Mouse (Mus musculus) midbrain, embryonic 16.5 days (tissue): ENCODE measurements around the gene Brat1. TPM values are rescaled to one million over a fixed set of nuclear protein-coding genes. Genes with fewer than 3 reads are reported as not detected.
A peak's percentile ranks its signal among the peaks of the same experiment; 100 is the strongest.

ENCODE experiments used
- ATAC-seq: fragments of 200-750 bp; cut with Nextera tagmentation; 2 replicates; pipeline ENCODE4 v1.8.0; 2017; ENCODE audit warnings: moderate TSS enrichment
- H3K27ac ChIP-seq: fragments of 300-500 bp; sonication (generic); 2 replicates; pipeline ENCODE4 v1.5.1; 2014; ENCODE audit warnings: mild to moderate bottlenecking, low read length, mixed read lengths
- H3K27me3 ChIP-seq: fragments of 300-500 bp; sonication (generic); 2 replicates; pipeline ENCODE4 v1.6.1; 2014; ENCODE audit warnings: low read depth, low read length, mixed read lengths; ENCODE audit not compliant: control insufficient read depth, insufficient read depth
- H3K36me3 ChIP-seq: fragments of 300-500 bp; sonication (generic); 2 replicates; pipeline ENCODE4 v1.6.1; 2014; ENCODE audit warnings: mild to moderate bottlenecking, low read length, moderate library complexity, mixed read lengths; ENCODE audit not compliant: control insufficient read depth, insufficient read depth
- H3K4me1 ChIP-seq: fragments of 300-500 bp; sonication (generic); 2 replicates; pipeline ENCODE4 v1.6.1; 2014; ENCODE audit warnings: mild to moderate bottlenecking, low read length, mixed read lengths; ENCODE audit not compliant: control insufficient read depth, insufficient read depth
- H3K4me2 ChIP-seq: fragments of 300-500 bp; sonication (generic); 2 replicates; pipeline ENCODE4 v1.6.1; 2014; ENCODE audit warnings: mild to moderate bottlenecking, low read length, mixed read lengths
- H3K4me3 ChIP-seq: fragments of 300-500 bp; sonication (generic); 2 replicates; pipeline ENCODE4 v1.5.1; 2014; ENCODE audit warnings: low read depth, mild to moderate bottlenecking, low read length, moderate library complexity, mixed read lengths
- H3K9ac ChIP-seq: fragments of 300-500 bp; sonication (generic); 2 replicates; pipeline ENCODE4 v1.6.1; 2014; ENCODE audit warnings: low read depth, low read length, mixed read lengths
- H3K9me3 ChIP-seq: fragments of 300-500 bp; sonication (generic); replicated peaks from 2 replicates; pipeline ENCODE4 v1.6.1; 2014; ENCODE audit warnings: mild to moderate bottlenecking, low read length, mixed read lengths; ENCODE audit not compliant: control insufficient read depth, poor library complexity, severe bottlenecking
- WGBS: fragments of 180-500 bp; shearing (Covaris S2); extraction: QIAGEN DNeasy Blood & Tissue Kit; methylation state at CpG from one replicate; pipeline ENCODE4 v1.1.7; 2014; 5-methylcytosine and 5-hydroxymethylcytosine counted together
- polyA plus RNA-seq: library from polyadenylated mRNA; unstranded; fragments of >200 nt; fragmentation: Nextera tagmentation; extraction: Ambion mirVana; gene quantifications from 2 replicates; pipeline ENCODE4 v1.2.1, GENCODE M21; 2015

Brat1 gene
- polyA plus RNA-seq, 1 experiment from 2014 or later: 24.8 TPM

DNA sequence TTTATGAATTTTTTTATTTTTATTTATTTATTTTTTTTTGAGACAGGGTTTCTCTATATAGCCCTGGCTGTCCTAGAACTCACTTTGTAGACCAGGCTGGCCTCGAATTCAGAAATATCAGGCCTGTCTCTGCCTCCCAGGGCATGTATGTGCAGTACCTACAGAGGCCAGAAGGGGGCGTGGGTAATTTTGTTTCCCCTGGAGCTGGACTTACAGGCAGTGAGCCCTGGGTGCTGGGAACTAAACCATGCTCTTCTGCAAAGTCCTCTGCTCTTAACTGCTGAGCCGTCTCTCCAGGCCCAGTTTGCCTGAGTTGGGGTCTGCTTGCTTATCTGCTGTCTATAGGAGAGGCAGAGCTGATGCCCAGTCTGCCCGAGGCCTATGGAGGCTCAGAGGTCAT is 27.4 kb downstream of the Brat1 start:
- no peak overlapping the region for H3K9ac ChIP-seq
- ATAC-seq: no peak
- no peak overlapping the region for H3K4me3 ChIP-seq
- 62% methylated on average over 4 of the region's 4 CpGs for WGBS
- no peaks in the 10 kb centered on the region for H3K36me3 ChIP-seq
- H3K9me3 ChIP-seq: no peaks in the 10 kb centered on the region
- H3K4me1 ChIP-seq: no peaks in the 10 kb centered on the region; the same call in 1 of the 2 replicates
- H3K27me3 ChIP-seq: peaks cover 19% of the 10 kb centered on the region
- no peak overlapping the region for H3K27ac ChIP-seq
- H3K4me2 ChIP-seq: no peak overlapping the region

DNA sequence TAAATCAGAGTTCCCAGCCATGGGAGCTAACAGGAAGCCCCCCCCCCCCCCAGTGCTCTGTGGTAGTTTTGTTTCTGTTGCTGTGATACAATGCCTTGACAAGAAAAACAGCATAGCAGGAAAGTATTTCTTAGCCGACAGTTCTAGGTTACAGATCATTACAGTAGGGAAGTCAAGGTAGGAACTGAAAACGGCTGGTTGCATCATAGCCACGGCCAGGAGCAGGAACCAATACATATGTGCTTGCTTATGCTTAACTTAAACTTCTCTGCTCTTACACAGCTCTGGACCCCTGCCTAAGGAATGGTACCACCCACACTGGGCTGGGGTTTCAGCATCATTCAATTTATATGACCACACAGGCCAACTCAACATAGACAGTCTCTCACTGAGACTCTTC is 28.5 kb downstream of the Brat1 start:
- Histone ChIP-seq H3K36me3 (no peaks in the 10 kb centered on the region), H3K27me3 (peaks cover 20% of the 10 kb centered on the region), H3K9ac (no peak overlapping the region), H3K9me3 (no peaks in the 10 kb centered on the region), H3K27ac (no peak overlapping the region), H3K4me2 (no peak overlapping the region), H3K4me3 (no peak overlapping the region), H3K4me1 (no peaks in the 10 kb centered on the region; the same call in 1 of the 2 replicates)
- 81% methylated on average over 3 of the region's 3 CpGs for WGBS
- no peak for ATAC-seq

DNA sequence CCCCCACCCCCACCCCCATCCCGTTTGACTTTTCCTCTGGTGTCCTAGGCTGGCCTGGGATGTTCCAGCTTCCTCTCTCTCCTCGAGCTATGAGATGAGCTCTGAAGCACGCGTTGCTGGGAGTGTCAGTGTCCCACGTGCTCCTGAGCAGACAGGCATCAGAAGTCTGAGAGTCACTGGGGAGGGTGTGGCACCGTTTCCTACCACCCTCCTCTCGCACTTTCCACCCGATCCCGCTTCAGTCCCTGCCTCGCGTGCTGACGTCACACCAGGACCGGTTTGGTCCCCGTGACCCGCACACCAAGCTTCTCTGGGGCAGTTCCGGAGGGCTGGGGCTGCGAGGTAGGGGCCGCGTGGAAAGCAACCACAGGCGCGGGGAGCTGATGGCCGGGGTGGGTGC is 30.5 kb downstream of the Brat1 start:
- H3K4me1 ChIP-seq: no peaks in the 10 kb centered on the region; the same call in 1 of the 2 replicates
- no peak for ATAC-seq
- H3K27ac ChIP-seq: no peak overlapping the region
- H3K27me3 ChIP-seq: peaks cover 20% of the 10 kb centered on the region
- H3K9ac ChIP-seq: peak overlapping the region; percentile 57
- 1% methylated on average over 22 of the region's 22 CpGs for WGBS
- H3K4me2 ChIP-seq: peak overlapping the region; percentile 66
- no peaks in the 10 kb centered on the region for H3K9me3 ChIP-seq
- H3K4me3 ChIP-seq: peak overlapping the region; percentile 34
- no peaks in the 10 kb centered on the region for H3K36me3 ChIP-seq

DNA sequence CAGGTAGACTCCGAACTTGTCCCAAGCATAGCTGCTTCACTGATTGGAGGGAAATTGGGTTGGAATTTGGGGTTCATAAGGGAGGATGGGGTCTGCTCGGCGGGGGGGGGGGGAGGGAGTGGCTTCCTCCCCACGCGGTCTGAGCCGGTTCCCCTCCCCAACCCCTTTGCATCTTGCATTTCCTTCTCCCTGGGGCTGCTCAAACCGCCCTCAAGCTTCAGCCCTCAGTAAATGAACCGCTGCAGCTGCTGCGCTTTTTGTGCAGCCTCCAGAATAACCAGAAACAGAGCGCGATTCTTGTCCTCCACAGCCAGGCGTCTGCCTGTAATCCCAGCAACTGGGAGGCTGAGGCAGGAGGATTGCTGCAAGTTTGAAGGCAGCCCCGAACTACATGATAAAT is 31.4 kb downstream of the Brat1 start:
- no peak for ATAC-seq
- Histone ChIP-seq H3K4me3 (no peak overlapping the region), H3K27me3 (peaks cover 20% of the 10 kb centered on the region), H3K9me3 (no peaks in the 10 kb centered on the region), H3K4me1 (no peaks in the 10 kb centered on the region; the same call in 1 of the 2 replicates), H3K36me3 (no peaks in the 10 kb centered on the region), H3K9ac (no peak overlapping the region), H3K4me2 (no peak overlapping the region), H3K27ac (no peak overlapping the region)
- WGBS: 25% methylated on average over 12 of the region's 13 CpGs

DNA sequence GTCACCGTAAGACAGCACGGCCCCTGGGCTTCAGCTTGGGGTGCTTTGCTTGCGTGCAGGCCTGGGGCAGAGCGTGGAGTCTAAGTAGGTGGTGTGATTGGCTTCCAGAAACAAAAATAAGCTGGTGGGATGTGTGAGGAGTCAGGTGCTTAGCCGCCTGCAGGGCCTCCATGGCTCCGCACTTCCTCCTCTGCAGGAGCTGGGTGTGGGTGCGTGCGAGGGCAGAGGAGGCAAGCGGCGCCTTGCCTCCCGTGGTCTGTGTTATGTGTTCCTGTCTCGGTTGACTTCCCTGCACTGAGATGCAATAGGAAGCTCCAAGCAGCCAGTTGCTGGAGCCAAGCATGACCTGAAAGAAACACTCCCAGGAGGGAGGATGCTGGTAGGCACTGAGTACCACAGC is 35.0 kb downstream of the Brat1 start:
- H3K9ac ChIP-seq: no peak overlapping the region
- no peaks in the 10 kb centered on the region for H3K9me3 ChIP-seq
- 74% methylated on average over 12 of the region's 12 CpGs for WGBS
- H3K27me3 ChIP-seq: peaks cover 17% of the 10 kb centered on the region
- no peaks in the 10 kb centered on the region; the same call in 1 of the 2 replicates for H3K4me1 ChIP-seq
- no peak overlapping the region for H3K4me2 ChIP-seq
- ATAC-seq: no peak
- H3K27ac ChIP-seq: no peak overlapping the region
- H3K36me3 ChIP-seq: no peaks in the 10 kb centered on the region
- H3K4me3 ChIP-seq: no peak overlapping the region

DNA sequence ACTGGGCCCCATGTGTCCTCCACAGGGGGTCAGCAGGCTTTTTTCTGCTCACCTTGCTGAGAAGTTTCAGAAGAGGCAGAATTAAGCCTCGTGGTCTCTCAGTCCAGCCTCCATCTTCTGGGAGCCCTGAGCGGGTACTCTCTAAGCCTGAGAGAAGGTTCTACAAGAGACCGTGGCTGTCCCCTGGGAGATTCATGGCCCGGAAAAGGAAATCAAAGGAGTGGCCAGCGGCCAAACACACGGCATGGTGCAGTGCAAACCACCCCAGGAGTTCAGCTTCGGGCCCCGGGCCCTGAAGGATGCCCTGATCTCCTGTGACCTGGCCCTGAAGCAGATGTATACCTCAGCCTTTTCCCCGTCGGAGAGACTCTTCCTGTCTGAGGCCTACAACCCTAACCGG is 36.2 kb downstream of the Brat1 start:
- no peak for ATAC-seq
- WGBS: 76% methylated on average over 11 of the region's 11 CpGs
- Histone ChIP-seq H3K4me1 (no peaks in the 10 kb centered on the region), H3K27ac (no peak overlapping the region), H3K4me3 (no peak overlapping the region), H3K4me2 (no peak overlapping the region), H3K36me3 (no peaks in the 10 kb centered on the region), H3K9ac (no peak overlapping the region), H3K9me3 (no peaks in the 10 kb centered on the region), H3K27me3 (peaks cover 6% of the 10 kb centered on the region)

DNA sequence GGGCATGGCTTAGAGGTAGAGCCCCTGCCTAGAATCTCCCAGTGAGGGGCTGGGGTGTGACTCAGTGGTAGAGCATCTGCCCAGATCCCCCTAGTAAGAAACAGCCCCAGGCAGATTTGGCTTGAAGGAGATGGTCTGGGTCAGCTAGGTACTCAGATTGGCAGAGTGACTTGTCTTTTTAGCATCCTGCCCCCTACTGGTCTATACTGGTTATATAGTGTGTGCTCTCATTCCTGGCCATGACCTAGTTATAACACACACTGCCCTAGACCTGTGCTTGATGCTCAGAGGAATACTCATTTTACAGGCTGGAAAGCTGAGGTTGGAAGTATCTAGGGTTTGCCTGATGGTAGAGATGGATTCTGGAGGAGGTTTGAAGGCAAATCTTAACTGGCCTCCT is 37.1 kb downstream of the Brat1 start:
- Histone ChIP-seq H3K4me1 (no peaks in the 10 kb centered on the region), H3K27ac (no peak overlapping the region; the same call in 1 of the 2 replicates), H3K36me3 (no peaks in the 10 kb centered on the region), H3K27me3 (peaks cover 3% of the 10 kb centered on the region; the same call in 1 of the 2 replicates), H3K9ac (no peak overlapping the region), H3K4me3 (no peak overlapping the region), H3K9me3 (no peaks in the 10 kb centered on the region), H3K4me2 (no peak overlapping the region)
- no peak for ATAC-seq

DNA sequence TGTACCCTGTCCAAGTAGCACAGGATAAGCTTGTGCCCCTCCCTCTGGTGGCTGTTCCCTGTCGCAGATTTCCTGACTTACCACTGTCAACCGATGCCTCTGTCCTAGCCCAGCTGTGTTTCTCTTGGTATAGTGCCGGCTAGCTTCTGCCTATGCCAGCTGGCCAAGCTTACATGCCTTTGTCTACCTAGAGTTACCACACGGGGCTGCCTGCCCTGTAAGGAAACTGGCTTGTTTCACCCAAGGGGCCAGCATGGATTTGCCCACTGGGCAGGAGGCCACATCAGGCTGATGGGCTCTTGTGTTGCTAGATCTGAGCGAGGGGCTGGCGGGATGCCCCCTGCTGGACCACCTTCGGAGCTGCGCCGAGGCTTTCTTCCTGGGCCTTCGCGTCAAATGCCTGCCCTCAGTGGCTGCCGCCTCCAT is 38.9 kb downstream of the Brat1 start:
- Histone ChIP-seq H3K4me2 (no peak overlapping the region), H3K36me3 (no peaks in the 10 kb centered on the region), H3K27me3 (no peaks in the 10 kb centered on the region), H3K4me1 (peaks cover 2% of the 10 kb centered on the region; the same call in 1 of the 2 replicates), H3K9ac (no peak overlapping the region), H3K9me3 (no peaks in the 10 kb centered on the region), H3K4me3 (no peak overlapping the region), H3K27ac (no peak overlapping the region)
- WGBS: 30% methylated on average over 12 of the region's 12 CpGs
- peak; percentile 54; the same call in 1 of the 2 replicates for ATAC-seq

DNA sequence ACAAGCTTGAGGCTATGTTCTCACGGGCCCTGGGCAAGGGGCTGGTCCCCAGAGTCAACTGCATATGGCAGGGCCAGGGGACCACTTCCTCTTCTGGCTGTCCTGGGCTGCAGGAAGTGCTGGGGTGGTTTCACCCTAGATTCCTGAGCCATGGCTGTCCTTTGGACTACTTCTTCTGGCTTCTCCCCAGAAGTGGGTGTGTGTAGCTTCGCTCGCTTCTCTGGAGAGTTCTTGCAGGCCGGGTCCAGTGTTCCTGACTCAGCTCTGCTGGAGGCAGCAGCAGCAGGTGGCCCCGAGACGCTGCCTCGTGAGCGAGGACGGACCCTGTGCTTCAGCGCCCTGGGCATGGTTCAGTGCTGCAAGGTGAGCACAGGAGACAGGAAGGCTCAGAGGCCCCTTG is 43.6 kb downstream of the Brat1 start:
- no peak for ATAC-seq
- no peaks in the 10 kb centered on the region for H3K9me3 ChIP-seq
- H3K4me2 ChIP-seq: no peak overlapping the region
- peaks cover 9% of the 10 kb centered on the region; the same call in 1 of the 2 replicates for H3K4me1 ChIP-seq
- no peaks in the 10 kb centered on the region for H3K27me3 ChIP-seq
- H3K27ac ChIP-seq: no peak overlapping the region
- no peak overlapping the region for H3K4me3 ChIP-seq
- 85% methylated on average over 10 of the region's 10 CpGs for WGBS
- H3K9ac ChIP-seq: no peak overlapping the region
- H3K36me3 ChIP-seq: no peaks in the 10 kb centered on the region
